Mouse (Mus musculus) cerebellum, adult 8-10 months (tissue): ENCODE data around the gene Pla2g4c.

Source experiments
- DNase-seq: peaks from one replicate; pipeline ENCODE4 v3.0.0; 2022

The Pla2g4c gene

DNA sequence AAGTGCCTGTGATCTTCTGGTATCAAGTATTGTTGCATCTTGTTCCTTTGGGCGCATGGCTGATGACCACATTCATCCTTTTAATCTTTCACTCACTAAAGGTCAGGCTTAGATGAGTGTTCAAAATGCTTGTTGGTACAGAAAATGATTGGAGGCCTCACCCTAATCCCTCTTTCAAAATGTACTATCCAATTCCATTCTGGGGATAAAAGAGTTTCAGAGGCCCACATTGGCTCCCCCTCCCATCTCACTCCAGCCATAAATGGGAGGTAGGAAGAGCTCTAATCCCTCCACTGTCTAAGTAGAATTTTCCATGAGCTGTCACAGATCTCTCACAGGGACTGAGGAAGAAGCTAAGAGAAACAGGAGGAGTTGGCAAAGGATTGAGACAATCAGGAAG is 73.4 kb downstream of the Pla2g4c start, which contains the start of gene Cabp5:
TSS of gene Cabp5 (plus strand) at position 301 of the 400 bp plus-strand sequence.
- DNase-seq = no peak
